Mouse (Mus musculus) liver (tissue): ENCODE measurements around the gene Lbhd2.
A peak's percentile ranks its signal among the peaks of the same experiment; 100 is the strongest.

Experiments used
- DNase-seq: peaks from one replicate; pipeline ENCODE4 v3.0.0-alpha.2; 2020; ENCODE audit warnings: mixed read lengths

Gene Lbhd2

DNA sequence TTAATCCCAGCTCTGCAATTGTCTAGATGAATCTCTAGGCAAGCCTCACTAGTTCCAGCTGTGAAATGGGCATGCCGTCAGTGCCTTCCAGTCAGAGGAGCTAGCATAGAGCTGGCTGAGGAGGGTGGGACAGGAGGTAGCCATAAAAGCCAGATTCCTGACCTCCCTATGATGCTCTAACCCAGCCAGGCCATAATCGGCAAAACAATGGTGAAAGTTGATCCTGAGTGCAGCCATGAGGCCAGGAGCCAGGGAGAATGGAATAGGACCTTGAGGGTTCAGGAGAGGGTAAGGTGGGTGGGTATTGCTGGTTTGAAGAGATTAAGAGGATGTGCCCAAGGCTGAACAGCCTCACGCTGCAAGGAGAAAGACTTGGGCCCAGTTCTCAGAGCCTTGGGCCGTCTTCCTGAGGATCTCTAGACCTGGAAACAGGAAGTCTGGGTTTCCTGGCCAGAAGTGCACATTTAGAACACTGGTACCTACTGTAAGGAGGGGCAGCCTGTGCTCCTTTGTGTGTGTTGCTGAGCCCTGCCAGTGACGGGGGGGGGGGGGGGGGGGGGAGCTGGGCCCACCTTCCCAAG is 26.2 kb downstream of the Lbhd2 start:
- no peak for DNase-seq

DNA sequence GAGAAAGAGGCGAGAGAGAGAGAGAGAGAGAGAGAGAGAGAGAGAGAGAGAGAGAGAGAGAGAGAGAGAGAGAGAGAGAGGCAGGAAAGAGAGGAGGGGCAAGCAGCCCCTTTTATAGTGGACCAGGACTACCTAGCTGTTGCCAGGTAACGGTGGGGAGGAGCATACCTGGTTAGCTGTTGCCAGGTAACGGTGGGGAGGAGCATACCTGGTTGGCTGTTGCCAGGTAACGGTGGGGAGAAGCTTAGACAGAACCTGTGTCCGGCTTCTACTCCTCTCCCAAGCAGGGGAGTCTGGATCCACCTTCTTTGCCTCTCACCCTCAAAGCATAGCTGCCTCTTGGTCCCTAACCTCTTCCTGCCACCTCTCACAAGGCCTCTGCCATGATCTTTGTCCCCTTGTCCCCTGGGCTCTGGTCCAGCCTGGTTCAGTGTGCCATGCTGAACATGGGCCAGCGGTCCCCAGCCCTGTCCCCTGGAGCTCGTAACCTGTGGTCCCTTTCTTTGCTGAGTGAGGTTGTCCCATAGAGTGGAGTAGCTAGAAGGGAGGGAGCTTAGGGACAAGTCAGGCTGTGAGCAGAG is 27.6 kb downstream of the Lbhd2 start:
- DNase-seq: no peak

DNA sequence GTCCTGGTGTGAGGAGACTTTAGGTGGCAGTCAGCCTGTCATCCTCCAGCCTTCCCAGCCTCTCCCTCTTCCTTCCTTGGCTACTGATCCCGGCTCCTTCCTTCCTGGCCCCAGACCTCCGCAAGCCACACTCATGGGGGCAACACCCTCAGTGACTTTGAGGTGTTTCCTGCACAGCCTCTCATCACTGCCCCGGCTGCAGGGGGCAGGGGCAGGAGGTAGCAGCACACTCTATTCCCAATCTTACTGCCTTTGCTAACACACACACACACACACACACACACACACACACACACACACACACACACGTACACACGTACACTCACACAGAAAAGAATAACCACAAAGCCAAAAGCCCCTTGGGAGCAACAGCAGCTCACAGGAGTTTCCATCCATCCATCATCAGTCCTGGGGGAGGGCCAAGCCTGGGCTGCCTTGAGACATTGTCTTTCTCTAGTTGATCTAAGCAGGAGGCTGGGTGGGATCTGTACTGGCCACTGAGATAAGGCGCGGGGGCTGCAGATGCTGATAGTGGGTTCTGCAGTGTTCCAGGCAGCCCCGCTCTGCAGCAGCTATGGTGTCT is 28.2 kb downstream of the Lbhd2 start:
- DNase-seq: peak; percentile 87

DNA sequence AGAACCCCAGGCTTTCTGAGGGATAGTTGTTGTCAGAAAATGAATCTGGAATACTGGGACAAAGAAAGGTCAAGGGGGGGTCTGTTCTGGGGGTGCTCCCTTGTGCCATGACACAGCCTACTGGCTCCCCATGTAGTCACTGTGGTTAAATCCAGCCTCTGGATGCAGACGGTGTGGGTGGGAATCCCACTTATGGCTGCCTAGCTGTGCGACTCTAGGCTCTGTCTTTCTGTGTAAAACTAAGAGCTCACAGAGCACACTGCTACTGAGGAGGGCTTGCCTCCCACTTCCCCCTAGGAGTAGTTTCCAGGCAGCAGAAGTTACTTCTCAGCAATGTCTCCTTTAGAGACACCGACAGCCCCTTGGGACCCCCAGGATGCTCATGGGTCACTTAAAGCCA is 29.6 kb downstream of the Lbhd2 start:
- no peak for DNase-seq

DNA sequence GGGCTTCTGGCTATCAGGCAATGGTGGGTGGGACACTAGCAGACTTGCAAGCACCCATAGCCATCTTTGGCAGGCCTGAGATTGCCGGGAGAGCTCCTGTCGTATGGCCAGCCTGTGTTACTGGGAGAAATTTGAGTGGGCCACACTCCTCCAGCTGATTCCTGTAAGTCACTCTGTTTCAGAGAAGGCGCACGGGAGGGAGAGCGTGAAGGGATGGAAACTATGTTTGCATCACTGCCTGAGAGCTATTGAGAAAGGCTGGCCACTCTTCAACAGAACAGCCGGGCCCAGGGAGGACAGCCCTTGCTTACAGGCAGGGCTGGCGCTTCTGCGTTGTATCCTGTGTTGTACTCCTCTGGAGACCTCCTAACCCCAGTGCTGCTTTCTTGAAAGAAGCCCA is 30.0 kb downstream of the Lbhd2 start:
- DNase-seq: no peak

DNA sequence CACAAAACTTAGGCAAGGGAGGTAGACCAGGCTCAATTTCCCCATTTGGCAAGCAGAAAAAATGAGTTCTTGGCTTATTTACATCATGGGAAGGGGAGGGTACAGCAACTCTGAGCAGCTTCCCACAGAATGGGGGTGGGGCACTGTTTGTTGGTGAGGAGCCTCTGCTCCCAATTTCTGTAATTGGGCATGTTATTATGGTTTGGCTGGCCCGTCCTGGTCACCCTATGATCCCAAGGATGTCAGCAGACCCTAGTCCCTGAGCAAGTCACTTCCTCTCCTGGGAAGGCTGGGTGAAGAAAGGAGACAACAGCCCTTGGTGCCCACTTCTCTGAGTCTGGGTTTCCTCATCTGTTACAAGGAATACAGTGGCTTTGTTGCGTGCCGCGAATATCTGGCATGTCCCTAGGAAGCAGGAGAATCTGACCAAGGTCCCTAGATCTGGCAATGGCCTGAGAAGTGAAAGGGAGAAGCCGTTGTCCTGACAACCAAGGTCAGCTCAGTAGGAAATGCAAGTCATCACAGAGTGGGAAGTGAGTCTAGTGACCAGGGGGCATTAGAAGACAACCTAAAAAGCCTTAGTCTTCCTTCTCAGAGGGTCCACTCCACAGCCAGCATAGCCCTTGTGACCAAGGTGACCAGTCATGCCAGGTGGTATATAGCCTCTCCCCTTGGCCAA is 30.8 kb downstream of the Lbhd2 start:
- no peak for DNase-seq

DNA sequence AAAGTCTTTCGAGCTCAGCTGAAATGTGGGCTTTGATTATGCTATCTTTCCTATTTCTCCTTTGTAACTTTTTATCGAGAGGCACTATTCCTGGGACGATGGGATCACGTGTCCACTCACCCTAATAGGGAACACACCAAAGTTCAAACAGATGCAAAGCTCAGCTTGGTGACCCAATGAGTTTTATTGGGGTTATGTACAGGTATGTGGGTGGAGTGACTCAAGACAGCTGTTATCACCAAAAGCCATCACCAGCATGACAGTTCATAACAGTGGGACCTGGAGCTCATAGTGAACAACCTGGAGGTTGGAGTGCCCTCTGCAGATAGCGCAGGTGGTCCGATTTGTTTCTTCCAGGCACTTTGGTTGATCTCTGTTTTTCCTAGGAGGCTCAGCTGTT is 32.2 kb downstream of the Lbhd2 start:
- no peak for DNase-seq

DNA sequence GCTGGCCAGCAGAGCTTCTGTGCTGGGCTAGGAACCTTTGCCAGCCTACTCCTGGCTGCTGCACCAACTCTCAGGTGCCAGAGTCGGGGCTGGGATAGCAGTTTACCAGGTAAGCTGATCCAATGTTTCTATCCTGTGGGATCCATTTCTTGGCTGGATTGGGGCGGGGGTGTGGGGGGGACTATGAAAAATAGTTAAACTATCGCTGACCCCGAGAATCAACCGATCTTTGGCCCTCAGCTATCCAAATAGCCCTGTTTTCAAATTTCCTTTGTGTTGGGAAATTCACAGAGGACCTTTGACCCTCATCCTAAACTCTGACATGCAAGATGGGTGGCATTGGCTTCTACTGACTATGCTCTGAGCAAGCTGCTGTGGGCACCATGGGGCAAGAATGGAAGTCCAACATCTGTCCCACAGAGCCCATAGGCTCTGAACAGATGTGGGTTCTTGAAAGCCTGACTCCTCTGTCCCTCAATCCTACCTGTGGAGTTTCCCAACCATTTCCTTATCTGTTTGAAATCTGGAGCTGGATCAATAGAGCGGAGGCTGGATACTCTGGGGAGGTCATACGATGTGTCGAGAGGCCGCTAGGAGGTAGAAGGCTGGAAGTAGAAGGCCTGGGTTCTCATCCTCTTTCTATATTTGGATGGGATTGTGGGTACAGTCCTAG is 34.2 kb downstream of the Lbhd2 start:
- no peak for DNase-seq

DNA sequence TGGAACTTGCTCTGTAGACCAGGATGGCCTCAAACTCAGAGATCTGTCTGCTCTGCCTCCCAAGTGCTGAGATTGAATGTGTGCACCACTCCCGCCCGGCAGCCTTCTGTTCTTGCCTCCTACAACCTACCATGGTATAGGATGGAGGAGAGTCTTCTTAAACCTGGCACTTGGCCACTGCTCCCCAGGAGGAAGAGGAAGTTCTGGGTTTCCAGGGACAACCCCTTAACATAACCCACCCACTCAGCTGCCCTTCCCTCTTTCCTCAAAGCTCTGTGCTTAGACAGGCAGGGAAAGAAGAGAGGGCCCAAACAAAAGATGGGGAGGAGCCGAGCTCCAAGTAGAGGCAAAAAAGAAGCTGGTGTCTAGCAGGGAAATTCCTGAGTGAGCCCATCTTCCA is 34.9 kb downstream of the Lbhd2 start:
- no peak for DNase-seq

DNA sequence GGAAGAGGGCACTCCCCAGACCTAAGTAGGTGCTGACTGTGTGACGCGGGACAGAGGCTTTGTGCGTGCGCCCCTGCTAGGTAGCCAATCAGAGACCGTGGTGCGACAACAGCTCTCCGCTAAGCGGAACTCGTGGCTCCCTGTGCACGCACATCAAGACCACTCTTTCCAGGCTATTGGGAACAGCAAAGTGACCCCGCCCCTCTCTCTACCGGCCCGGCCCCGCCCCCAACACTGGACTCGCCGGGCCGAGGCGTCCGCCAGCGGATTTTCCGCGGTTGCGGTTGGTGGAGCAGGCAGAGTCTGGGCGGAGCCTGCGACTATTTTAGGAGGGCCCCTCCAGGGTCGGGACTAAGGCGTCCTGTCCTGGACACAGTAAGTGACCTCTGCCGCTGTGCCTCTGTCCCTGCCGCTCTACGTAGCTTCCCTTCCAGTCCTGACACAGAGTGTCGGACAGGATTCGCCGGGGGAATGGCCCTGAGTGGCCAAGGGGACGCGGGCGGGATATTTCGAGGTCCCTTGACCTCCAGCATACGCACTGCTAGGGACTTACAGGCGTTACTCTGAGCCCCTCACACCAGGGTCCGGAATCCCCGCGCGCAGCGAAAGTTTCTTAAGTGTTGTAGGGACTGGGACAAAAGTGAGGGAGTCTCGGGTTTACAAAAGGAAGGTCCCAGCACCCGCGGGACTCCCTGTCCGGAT is 35.9 kb downstream of the Lbhd2 start, which contains the start of gene Tnfaip2:
Tnfaip2 (plus strand) TSS at position 161 of the 702 bp plus-strand sequence.
- DNase-seq: peak; percentile 98

DNA sequence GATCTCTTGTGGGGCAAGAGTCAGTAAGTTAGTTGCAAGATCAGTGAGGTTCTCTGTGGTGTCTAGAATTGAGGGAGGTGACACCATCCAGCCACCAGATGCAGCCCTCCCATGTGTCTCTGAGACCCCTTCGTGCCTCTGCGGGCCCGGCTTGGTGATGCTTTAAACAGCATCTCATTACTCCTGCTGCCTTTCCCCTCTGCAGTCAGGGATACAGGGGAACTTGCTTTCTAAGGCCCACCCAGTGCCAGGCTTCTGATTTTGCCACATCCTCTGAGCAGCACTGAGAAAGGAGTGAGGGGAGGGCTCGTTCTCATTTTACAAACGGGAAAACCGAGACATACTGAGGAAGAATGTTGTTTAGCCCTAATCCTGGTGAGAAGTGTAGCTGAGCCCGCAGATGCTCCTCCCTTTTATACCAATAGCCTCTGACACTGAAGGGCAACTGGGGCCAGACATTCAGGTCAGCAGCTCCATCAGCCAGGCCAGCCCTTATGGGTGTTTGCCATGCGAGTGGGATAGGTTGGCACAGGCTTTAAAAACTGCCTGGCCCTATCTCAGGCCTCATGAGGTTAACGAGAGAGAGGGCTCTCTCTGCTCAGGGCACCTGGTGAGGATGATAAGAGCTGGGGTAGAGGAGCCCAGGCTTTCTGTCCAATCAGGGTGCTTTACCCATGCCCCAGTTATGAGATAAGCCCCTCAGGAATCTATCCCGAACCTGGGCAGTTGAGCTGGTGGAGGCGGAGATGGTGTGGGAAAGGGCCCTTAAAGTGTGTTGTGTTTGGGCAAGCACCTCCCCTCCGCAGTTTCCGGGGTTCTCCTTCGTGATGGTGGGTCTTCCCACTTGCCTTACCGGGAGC is 36.6 kb downstream of the Lbhd2 start:
- DNase-seq: peak; percentile 91

DNA sequence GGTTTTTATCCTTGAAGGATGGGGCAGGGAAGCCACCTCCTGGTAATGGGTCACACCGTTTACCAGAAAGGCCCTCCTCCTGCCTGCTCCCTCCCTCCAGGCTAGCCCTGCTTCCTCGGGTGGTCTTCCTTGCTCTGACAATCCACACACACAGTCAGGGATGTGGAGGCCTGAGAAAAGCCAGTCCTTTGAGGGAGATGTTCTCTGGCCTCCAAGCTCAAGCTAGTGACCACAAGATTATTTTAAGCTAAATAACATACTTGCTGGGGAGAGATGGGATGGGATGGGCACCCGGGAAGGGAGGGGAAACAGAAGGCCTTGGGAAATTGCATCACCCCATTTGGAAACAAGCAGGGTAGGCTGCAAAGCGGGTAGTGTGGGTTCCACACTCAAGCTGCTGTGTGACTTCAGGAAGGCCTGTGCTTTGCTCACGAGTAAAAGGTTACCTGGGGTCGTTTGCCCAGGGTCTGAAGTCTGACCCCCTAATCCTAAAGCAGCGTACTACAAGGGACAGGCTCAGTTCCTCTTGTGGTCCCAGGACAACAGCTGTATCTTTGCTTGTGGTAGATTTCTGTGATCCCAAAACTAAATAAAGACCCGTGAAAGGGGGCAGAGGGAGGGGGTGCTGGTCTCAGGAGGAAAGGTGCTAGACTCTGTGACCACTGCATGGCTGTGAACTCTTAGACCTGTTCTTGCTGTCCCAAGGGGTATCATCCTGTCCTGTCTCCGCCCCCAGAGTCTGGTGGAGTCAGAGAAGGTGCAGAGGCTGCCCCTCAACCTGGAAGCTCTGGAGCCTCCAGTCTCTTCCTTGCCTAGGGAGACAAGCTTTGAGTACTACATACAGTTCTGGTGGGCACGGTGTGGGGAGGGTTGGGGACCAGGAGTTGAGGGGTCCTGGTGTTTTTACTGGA is 37.6 kb downstream of the Lbhd2 start:
- peak; percentile 59 for DNase-seq

DNA sequence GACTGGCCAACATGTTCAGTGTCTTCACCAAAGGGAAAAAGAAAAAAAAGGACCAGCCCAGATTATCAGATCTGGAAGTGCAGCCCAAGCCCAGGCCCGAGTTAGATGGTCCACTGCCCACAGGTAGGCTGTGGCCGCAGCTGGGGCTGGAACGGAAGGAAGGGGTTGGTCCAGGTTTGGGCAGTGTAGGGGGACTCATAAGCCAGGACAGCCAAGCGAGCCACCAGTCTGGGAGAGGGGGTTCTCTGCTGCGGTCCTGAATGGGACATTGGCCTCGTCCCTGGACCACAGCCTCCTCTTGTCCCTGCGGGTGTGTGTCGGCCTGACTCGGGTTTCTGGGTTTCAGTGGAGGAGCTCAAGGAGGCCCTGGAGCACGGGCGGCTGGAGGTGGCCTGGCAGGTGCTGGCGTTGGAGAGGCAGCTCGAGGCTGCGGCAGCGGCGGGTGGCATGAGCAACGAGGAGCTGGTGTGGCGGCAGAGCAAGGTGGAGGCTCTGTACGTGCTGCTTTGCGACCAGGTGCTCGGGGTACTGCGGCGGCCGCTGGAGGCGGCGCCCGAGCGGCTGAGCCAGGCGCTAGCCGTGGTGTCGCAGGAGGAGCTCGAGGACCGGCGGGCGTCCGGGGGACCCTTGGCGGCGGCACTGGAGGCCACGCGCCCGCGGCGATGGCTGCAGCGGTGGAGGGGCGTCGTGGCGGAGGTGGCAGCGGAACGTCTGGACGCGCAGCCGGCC is 38.7 kb downstream of the Lbhd2 start:
- DNase-seq: no peak

DNA sequence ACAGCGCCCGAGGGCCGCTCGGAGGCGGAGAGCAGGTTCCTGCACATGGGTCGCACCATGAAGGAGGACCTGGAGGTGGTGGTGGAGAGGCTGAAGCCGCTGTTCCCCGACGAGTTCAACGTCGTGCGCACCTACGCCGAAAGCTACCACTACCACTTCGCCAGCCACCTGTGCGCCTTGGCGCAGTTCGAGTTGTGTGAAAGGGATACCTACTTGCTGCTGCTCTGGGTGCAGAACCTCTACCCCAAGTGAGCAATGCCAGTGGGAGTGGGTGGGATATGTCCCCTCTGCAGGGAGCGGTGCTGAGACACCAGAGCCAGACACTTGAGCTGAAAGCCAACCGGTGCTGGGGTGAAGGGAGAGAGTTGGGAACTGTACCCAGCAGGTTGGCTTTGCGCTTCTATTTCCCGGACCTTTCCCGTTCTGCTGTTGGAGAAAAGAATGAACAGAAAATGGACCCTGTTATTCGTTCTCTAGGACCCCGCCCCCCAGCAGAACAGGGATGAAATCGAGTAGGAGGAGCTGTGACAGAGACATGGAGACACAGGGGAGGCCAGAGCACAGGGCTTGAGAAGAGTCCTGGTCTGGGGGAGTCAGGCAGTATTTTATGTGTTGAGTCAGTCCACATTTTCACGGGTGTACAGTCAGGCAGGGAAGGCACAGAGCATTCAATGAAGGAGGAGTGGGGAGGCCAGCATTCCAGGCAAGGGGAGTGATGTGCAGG is 39.4 kb downstream of the Lbhd2 start:
- no peak for DNase-seq

DNA sequence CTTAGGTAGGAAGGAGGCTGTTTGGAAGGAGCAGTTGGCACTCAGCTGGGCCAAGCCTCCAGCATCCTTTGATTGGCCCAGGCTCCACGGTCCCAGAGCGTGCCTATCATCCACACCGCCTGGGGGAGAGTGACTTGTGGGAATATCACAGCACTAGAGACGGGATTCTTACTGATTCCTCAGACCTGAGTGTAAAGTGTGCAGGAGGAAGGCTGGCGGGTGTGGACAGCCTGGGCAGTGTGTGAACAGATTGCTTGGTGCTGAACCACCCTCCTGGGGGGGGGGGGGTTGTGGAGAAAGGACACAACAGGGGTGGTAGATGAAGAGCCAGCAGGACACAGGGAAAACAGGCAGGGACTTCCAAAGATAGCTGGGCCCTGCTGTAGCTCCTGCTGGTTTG is 40.1 kb downstream of the Lbhd2 start:
- DNase-seq: no peak

DNA sequence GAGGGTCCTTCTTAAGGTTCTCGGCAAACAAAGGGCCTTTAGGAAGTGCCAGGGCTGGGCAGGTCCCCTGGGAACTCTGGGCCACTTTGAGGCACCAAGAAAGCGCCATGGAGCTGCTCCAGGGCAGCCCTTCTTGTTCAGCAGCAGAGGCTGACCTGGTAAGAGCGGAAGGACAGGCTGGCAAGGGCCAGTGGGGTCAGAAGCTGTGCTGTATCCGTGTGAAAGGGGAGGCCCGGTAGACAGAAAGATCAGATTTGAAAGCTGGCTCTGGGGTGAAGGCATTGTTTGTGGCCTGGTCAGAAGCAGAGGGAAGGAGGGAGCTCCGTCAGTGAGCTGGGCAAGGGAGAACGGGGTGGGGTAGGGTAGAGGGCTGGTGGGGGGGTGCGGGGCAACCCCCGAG is 40.7 kb downstream of the Lbhd2 start:
- DNase-seq: no peak

DNA sequence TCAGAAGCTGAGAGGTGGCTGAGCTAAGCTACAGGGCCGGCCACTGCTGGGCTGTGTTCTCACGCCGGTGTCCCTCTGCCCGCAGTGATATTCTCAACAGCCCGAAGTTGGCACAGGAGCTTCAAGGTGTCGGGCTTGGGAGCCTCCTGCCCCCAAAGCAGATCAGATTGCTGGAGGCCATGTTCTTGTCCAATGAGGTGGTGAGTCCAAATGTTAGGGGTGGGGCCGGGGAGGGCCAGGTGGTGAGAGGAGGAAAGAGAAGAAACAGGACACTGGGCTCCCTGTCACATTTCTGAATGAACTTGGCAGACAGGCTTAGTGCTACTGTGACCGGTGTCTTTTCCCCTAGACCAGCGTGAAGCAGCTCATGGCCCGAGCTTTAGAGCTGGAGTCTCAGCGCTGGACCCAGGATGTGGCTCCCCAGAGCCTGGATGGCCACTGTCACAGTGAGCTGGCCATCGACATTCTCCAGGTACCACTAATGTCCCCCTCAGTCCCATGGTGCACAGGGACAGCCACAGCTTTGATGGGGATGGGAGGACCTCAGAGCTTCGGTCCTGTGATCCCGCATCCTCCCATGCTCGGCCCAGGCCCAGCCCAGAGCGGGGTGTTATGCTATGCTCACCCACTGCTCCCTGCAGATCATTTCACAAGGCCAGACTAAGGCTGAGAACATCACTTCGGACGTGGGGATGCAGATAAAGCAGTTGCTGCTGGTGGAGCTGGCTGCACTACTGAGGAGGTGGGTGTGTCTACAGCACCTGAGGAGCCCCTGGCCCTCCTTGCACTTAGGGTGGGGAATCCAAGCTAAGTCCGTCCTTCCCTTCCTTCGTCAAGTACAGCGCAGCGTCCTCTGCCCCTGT is 41.5 kb downstream of the Lbhd2 start:
- no peak for DNase-seq

DNA sequence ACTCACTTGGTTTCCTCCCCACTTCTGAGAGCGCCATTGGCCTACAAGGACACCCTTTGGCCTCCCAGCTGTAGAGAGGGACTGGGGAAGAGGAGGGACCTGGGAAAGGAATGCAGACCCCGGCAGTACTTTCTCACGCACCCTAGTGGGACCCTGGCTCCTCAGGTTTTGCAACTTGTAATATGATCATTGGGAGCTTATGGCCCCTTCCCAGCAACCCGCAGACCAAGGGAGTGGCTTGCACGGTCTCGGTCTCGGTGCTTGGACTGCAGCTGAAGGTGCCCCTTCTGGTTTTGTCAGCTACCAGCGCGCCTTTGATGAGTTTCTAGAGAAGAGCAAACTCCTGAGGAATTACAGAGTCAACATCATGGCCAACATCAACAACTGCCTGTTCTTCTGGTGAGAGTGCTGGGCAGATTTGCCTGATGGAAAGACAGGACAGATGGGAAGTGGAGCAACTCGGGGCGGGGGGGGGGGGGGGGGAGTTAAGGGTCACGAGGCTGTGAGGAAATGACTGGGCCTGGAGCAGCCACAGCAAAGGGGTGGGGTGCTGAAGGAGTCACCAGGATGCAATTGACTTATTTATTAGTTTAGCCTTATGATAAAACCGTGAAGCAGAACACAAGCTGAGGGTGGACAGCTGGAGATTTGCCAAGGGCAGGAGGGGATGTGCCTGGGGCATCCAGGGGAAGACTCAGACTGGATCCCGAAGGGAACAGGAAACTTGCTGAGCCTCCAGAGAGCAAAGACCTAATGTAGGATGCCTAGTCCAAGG is 42.5 kb downstream of the Lbhd2 start:
- DNase-seq: no peak
